Mouse (Mus musculus) fibroblast of lung, adult 2 months (primary cell): ENCODE measurements at regions not wholly inside any gene's neighbourhood (a gene's known extent, or its start where the extent isn't known, plus 50 kb on each side); places are given as distances from the start of the nearest gene placed in this dataset.

Source experiments
- DNase-seq: peaks from one replicate; pipeline ENCODE4 v3.0.0-alpha.2; 2011; ENCODE audit warnings: low read depth

DNA sequence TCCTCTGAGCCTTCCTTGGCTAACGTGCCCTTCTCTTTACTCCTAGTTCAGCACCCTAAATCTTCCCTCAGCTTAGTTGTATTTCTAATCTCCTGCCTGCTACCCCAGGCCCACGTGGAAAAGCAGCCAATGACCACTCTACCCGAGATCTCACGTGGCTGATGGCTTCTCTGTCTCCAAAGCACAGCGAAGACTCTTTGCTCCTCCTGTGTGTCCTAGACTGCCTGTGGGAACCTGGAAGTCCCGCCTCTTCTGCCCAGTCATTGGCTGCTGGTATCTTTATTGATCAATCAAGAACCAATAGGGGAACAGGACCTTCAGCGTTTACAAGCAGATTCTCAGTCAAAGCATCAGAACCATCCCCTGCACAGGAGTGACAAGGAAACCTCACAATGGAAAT is 54.8 kb downstream of the Gm19935 start:
- DNase-seq = no peak

DNA sequence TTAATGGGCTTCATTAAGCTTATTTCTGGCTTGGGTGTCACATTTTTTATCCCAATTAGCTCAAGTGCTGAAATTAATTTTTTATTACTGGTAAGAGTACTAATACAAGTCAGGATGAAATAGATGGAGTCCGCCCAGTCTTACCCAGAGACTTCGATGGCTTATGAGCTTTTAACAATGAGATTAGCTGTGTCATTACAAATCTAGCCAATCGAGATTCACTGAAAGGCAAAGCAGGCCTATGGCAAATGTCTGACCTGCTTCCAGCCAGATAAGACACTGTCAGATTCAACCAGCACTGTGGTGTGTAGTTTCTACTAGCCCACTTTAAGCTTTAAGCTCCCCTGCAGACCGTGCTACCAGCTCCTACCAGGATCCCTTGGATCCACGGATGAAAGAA is 55.2 kb downstream of the Gm19935 start:
- DNase-seq = no peak

DNA sequence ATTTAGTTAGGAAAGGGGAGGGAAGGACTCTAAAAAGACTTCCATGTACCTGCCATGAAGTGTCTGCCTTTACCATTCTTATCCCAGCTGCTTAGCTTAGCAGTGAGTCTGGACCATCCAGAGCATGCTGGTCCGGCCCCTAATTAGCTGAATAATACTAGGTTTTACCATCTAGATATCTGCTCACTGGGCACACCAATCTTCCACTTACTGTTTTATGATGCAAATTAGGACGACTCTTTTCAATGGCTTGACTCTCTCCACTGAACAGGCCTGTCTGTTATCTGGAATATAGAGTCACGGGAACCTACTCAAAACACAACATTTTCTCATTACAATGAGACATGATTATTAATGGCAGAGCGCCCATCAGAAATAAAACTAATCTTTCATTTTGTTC is 55.7 kb downstream of the Gm19935 start:
- DNase-seq = no peak

DNA sequence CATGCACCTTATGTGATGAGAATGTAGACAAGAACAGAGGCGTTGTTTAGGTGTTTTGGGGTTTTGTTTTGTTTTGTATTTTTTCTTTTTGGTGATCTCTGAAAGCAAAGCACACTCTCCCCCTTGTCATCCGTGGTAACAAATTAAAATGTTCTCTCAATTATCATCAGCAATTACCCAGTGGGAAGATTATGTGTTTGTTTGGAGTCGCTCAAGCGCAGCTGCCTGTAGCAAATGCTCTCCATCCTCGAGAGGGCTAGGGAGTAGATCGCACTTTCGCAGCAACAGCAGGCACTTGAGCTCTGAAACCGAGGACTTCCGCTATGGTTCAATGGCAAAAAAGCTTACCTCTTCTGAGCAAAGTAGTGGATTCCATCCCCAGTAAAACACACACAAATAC is 57.7 kb downstream of the Gm19935 start:
- DNase-seq = no peak

DNA sequence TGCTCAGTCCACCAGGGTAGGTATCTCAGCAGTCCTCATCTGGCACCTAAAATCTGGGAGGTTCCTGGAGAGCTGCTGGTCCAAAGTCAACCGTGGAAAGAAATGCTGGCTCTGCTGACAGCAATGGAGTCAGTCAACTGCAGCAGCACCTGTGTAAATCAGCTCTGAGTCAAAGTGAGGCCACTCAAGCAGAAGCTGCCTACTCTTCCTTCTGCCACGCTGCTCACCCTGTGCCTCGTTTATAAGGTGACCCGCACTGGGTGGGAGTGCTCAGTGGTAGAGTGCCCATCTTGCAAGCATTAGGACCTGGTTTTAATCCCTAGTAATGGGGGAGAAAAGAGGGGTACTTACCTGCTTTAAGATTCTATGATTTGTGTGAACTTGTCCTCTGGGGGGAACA is 62.2 kb downstream of the Gm19935 start:
- no peak for DNase-seq

DNA sequence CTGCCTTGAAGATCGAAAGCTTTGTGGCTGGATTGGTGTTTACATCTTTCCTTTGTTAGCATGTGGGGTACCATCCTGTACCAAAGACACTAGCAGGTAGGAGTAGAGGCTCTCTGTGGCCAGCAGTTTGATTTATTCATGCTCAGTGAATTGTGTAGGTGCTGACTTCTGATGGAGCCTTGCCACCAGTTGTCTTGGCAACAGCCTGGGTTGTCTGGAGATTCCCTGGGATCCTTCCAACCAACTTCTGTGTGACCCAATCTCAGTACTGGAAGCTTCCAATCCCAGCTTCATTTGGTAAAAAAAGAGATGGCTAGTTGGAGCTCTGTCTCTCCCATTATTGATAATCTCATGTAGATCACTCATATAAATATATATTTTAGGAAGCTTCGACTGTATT is 73.6 kb downstream of the Gm19935 start:
- DNase-seq = no peak

DNA sequence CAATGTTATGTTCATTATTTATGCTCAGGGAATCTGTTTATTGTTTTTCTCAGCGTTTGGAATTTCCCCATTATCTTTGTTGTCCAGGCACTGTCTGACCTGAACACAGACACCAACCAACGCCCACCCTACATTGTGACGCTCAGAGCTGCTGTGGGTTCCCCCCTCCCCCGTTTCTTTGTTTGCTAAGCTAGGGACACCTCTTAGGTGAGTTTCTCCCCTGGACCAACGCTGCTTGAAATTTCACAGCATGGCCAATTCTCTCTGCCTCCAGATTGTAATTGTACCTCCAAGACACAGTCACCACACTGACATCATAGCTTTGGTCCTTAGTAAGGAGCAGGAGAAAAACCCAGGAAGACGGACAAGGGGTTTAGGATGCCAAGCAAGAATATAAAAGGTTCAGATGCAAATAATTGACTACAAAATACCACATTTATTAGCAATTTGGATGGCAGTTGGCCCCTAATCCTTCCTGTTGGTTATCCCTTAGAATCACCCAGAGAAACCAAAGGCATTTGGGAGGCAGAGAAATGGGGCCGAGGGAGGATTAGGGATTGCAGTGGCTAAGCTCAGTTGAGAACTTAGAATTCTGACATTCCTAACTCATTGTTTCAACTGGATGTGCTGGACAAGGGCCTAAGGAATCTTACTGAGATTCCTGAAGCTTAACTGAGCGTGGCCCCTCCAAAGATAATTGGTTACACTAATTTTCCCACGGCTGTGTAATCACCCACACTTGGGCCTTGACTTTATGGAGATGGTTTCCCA is 76.0 kb downstream of the Gm19935 start:
- no peak for DNase-seq

DNA sequence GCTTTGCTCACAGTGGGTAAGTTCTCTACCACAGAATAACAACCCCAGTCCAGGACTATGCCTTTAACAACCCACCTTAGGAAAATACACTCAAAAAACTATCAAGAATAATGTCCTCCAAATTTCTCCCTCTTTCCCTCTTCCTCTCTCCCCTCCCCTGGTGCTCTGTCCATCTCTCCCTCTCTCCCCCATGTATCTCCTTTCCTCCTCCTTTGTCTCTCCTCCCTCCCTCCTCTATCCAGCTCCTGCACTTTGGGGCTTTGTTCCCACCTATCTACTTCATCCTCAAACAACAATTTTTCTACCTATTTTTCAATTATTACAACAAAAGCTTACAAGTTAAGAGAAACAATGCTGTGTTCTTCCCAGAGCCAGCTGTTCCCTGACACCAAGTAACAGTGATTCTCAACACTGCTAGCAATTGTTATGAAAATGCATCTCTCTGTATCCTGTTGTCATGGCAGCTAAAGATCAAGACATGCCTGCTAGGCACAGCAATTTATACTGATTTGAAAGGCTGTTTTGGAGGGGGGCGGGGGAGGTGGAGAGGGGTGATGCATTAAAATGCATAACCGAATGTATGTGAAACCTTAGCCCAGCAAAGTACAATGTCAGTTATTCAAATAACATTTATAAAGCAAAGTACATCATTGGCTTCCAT is 76.8 kb downstream of the Gm19935 start:
- DNase-seq = no peak

DNA sequence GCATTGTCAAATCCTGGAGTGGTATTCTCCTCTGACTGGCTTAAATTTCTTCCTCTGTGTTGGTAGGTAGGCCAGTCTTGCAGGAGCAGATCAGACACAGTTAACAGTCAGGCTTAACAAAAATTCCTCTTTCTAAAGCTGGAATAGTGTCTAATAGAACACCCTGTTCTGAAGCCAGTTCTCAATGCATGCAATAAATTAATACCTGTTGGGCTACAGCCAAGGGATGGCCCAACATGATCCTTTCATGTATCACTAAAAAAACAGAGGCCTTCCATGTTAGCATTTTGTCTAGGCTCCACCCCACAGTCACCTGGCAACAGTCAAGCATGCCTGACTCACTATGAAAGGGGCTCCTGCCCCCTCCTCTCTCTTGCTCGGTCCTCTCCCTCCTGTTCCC is 89.2 kb downstream of the Gm19935 start:
- no peak for DNase-seq

DNA sequence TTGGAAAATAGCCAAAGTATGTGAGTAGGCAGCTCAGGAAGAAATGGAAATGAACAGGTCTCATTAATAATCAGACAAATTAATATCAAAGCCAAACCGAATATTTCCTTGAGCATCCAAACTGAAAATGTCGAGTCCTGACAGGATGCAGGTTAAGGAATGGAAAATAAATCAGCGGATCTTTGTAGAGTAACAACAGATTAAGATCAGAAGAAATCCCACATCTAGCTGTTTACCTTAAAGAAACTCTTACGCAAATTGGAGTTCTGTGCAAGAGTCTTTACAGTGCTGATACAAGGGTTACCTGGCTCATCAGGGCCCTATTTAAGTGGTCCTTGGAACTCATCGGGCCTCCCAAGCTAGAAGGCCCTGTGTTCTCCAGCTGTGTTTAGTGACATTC is 92.0 kb downstream of the Gm19935 start:
- no peak for DNase-seq

DNA sequence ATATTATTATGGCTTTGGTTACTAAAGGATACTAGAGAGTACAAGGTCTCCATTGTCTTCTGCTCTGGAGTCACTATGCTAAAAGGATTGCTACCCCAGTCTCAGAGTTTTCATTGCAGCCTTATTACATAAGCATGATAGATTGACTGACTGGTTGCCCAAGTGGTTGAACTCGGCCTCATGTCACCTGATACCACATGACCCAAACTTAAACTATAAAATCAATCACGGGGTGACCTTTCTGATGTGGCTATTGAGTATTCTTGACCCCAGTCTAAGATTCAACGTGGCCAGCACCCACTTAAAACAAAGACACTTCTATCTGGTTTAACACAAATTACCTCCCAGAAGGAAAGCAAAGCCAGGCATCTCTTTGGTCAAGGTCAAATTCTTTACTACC is 100.8 kb downstream of the Gm19935 start:
- no peak for DNase-seq

DNA sequence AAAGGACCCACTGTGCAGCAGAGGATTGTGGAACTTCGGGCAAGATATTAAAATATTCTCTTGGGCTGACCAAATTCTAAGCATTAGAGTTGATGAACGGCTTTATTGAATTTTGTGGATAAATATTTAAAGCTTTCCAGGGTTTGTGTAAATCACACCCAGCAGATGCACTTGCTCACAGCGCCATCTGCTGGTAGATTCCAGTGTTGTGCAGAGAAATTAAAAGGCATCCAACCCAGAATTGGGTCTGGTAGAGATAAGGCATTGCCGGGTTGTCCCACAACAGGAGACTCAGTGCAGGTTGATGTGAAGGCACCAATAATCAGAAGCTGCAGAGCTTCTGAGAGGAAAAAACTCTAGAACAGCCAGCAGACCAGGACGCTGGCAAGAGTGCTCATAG is 108.7 kb downstream of the Gm19935 start:
- peak; percentile 12 for DNase-seq

DNA sequence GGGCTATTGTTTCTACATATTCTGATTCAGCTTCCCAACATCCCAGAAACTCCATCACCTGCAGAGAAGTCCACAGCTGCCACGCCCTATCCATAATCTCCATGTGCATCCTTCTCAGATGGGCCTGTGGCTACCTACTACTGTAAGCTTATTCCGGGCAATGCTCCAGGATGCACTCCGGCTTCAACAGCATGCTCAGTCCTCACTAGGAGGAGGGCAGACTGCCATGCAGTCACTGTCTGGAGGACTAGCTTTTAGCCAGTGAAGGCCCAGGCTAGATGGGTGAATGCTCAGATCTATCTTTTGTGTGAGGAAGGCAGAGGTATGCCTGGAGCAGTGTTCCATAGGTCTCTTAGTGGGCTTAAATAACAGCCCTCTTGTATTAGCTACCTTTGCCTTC is 124.7 kb downstream of the Gm19935 start:
- no peak for DNase-seq

DNA sequence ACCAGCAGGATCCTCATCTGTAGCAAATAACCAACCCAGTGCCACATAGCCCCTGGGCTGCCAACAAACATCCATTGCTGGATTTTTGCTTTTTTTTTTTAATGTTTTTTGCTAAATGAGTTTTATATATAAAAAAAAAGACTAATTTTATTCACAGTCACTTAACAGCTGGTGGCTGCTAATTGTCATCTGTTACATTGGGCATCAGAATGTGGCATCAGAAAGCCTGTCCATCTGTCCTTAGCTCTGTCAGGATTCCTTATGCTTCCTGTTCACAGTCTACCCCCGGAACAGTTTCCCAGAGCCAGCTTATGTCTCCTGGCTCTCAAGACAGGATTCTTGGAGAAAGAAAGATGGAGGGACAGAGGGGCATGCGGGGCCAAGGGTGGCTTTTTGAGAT is 132.1 kb downstream of the Gm19935 start:
- DNase-seq = no peak

DNA sequence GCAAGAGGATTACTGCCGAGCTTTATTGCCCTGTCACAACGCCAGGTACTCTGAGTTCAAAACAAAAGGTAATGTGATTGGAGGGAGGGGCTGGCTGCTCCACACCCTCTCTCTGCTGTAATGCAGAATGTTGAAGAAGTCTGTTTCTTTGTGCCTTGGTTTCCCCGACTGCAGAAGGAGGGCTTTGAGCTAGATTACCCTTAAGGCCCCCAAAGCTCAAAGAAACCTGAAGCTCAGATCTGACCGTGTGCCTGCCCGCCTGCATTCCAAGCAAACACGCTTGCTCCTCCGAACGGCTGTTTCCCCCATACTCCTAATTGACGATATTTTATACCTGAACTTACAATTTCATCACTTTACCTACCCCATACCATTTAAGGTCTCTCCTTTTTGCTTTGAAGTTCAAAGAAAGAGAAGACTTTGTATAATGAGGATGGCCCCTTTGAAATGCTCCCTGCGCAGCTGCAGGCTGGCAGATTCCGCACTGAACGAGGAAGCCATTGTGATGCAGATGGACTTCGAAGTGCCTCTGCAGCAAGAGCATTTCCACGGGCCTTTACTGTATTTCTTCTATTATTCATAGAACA is 146.6 kb downstream of the Gm19935 start:
- DNase-seq = no peak

DNA sequence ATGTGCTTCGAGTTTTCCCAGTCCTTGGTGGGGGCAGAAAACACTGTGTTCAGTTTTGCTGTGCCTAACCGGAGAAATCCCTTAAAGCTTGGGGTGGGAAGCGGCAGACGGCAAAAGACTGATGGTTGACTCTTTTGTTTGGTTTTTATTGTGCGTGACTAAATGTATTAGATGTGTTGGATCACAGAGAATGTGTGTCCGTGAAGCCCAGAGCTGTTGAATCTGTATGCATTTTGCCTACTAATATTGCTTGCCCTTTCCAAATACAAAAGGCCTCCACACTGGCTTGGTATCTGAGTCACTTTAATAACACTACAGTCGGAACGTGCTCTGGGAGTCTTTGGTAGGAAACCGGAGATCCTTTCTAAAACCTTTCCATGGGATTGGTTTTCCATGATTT is 147.8 kb downstream of the Gm19935 start:
- no peak for DNase-seq

DNA sequence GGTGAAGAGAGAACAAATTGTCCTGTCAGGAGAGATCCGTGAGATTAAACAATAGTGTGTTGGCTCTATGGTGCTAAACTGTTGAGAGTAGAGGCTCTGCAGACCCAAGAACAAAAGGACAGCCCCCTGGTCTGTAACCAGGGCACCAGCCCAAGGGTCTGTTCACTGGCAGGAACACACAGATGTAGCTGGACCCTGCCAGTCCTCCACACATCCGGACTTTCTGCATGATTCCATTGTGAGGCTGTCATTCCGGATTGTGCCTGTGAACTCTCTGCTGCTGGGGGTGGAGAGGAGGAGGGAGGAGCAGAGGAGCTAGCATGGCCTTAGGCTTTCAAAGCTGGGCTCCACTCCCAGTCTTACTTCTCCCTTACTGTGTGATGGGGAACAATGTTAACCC is 158.1 kb downstream of the Gm19935 start:
- DNase-seq = no peak

DNA sequence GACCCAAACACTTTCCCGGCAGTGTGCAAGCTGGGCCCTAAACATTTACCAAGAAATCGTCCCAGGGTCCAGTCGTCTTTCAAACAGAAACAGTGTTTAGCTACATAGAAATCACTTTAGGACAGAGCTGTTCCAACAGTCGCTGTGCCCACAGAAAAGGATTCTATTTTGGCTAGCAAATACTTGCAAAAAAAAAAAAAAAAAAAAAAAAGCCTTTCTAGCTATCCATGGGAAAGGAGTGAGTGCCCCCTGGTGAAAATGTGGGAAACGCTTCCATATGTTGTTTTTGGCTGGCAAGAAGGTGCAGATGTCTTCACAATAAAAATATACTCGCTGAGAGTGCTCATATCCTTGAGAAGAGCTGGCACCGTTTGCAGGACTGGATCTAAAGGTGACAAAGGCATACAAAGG is 159.5 kb downstream of the Gm19935 start:
- peak; percentile 32 for DNase-seq

DNA sequence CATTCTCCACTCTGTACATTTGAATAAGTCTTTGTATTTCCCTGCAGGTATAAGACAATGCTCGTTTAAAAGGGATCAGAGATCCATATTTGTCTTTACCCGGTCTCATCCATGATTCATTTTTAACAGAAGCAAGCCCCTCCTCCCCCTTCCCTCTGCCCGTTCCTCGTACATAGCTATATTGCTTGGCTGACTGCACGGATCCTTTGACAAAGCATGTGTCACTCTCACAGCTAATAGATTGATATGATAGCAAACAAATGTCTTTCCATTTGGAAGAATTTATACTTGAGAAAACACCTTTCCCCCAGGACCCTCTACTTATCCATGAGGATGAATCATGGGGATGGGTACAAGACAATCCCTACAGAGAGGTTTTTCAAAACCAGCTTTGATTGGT is 160.1 kb downstream of the Gm19935 start:
- no peak for DNase-seq

DNA sequence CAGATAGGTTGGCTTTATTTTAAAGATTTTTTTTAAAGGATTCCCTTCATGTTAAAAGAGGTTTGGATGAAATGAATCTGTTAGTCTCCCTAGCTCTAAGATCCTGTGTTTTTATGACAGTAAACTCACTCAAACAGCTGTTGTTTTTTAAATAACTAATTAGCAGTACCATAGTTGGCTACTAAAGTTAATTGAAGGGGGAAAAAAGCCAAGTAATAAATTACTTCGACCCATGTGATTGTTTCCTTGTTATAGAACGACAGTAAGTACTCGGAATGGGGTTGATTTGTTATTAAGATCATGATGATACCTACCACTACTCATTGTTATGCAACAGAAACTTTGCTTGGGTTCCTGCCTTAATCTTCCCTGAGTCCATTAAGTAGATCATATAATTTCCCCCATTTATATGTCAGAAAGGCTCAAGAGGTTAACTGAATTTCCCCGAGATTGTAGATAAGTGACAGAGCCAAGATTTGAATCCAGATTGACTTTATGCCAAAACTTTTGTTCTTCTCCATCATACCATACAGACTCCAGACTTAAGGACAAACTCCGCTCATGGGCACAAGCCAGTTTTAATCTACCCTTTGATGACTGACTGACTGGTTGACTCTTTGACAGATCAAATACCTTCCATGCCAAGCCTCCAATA is 160.6 kb downstream of the Gm19935 start:
- no peak for DNase-seq

DNA sequence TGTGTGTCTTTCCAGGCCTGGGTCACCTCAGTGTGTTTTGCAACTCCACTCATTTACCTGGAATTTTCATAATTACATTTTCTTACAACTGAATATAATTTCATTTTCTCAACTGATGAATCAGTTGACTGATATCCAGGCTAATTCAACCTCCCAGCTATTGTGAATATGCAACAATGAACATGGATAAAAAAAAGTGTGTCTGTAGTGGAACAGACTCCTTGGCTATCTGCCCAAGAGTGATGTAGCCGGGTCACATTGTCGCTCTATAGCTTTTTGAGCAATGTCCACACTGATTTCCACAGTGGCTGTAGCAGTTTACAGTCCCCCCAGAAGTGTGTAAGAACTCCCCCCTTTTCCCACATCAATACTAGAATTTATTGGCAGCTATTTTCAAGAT is 162.4 kb downstream of the Gm19935 start:
- DNase-seq = no peak

DNA sequence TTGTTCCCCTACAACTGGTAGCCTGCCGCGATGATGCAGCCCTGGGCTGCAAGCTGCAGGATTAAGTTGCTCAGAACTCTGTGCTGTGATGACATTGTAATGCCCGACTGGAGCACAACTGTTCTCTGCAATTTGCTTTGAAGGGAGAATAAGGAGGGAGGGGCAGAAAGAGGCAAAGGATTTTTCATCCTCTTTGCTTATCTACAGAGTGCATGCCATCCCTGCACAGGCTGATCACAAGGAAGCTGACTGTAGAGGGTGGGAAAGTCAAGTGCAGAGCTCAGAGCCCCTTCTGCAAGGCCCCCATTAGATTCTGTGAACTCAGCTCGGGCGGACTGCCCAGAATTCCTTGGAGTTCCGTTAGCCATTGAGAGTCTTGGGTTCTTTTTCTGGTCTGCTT is 174.8 kb downstream of the Gm19935 start:
- no peak for DNase-seq

DNA sequence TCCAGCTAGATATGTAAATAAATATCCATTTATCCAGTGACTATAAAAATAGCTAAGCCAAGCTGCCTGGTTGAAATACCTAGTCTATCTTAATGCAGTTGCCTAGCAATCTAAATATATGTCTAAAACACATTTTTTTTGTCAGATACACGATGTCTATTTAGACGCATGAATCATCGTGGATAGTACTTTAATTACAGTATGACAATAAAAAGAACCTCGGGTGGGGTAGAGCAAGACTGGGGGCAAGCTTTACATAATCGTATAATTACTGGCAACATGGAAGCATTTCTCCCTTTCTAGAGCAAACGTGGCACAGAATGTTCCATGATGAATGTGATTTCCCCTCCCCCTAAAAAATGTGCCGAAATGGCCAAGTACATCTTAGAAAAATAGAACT is 180.4 kb downstream of the Gm19935 start:
- no peak for DNase-seq
